Mouse (Mus musculus): ENCODE measurements around the gene Ddx28.

The Ddx28 gene

DNA sequence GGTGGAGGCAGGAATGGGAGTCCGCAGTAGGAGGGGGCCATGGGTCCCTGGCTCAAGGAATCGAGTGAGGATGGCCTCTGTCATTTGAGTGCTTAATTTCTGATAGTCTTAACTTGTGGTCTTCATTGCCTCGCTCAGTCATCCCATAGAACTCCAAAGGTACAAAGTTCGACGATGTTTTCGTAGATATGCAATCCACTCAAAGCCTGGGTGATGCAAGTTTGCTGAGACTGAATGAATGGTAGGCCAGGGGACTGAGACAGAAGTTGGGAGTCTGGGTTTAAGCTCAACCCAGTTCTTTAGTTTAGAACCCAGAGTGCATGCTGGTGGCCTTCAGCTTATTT lies at the start of gene Ddx28:
Gene Ddx28 (minus strand): TSS at position 240 of the 344 bp plus-strand sequence.
- DNase-seq (ENCODE audit: low read depth, low spot score) = no peak

DNA sequence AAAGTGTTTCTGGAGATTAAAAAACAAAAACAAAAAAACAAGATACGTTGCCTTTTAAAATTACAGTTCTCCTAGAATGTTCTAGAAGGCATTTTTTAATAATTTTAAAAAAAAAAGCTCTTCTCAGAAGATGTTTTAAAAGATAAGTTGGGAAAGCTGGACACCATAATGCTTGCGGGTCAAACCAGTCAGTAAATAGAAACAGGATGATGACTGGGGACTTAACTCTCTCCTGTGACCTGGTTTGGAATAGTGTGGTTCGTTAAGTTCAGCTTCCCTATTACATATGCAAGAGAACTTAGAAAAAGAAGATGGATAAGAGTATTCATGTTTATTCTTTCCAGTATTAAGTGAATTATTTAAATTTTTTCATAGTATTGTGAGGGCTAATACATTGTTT lies 48.8 kb upstream of the Ddx28 start:
- DNase-seq (ENCODE audit: low read depth, low spot score) = no peak

DNA sequence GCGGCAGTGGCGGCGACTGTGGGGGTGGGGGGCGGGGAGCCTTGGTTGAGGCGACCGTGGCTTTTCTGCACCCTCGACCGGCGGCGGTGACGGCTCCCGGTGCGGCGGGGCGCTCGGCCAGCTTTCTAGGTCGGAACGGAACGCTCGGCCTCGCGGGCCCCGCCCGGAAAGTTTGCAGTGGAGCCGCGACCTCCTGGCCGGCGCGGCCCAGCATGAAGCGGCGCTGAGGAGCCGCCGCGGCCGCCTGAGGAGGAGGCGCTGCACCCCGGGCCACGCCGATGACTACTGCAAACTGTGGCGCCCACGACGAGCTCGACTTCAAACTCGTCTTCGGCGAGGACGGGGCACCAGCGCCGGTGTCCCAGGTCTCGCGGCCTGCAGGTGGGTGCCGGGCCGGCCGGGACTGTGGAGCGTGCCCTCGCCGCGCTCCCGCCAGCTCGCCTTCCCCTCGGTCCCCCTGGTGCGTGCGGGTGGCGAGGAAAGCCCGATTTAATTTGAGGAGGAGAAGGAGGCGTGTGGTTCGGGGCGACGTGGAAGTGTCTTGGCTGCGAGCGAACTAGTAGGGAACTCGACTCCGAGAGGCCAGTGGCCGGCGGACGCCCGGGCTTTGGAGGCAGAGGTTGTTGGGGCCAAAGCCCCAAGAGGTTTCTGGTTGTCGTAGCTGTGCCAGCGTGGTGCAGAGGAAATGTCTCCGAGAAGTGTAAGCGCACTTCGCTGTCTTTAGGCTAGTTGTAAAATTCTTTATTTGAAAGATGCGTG lies 48.1 kb upstream of the Ddx28 start:
- no peak for DNase-seq (ENCODE audit: low read depth, low spot score)

DNA sequence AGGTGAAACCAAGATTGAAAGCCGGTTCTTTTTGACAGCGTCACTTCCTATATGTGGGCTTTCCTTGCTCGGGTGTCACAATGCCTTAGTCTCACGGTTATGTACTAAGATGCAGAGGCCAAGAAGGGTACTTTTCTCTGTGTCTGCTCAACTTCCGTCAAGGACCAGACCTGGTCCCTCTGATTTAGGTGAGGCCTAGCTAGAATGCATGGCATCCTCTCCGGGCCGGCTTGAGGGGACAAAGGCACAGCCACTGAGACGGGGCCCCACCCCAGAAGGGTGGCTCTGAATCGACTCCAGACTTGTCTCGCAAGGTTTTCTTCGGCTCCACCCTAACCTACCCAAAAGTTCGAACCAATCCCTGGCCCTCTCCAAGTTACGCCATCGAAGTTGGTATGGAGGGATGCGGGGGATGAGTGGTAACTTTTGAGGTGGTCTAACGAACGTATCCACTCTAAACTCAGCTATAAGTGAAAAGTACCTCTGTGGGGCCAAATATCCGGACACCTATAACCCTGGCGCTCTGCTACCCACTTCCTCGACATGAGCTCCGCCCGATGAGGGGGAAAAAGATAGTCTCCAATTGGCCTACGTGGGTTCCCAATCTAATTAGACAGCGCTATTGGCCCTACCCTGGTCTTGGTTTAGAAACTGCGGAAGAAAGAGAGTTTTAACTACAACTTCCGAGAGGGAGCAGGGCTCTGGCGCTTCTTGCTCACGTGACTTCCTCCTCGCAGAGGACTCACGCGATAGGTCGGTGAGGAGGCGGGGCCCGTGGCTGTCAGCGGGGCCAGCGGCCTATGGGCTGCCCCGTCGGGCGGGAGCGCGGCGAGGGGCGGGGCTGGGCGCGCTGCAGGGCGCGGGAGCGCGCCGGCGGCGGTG lies 47.3 kb upstream of the Ddx28 start, which contains the start of gene Nfatc3:
Gene Nfatc3 (plus strand): TSS at position 110 of the 882 bp plus-strand sequence.
- peak; percentile 90 for DNase-seq (ENCODE audit: low read depth, low spot score)

DNA sequence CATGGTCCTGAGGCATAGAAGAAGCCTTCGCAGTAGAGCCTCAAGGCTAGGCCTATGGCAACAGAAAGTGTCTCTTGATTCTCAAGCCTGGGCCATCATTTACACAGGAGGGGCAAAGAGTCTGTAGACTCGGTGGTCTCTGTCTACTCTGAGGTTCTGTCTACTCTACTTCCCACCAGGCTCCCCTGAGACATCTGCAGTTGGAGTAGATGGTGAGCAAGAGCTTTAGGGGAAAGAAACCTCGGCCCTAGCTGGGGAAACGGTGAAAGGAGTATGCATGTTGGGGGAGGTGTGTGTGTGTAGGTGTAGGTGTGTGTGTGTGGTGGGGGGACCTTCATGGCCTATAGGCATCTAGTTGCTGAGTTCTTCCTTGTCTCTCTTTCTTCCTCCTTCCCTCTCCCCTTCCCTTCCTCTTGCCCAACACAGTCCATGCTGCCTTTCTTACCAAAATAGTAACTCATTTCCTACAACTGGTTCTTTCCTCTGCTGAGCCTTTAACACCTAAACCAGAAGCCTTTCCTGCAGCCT lies 44.8 kb upstream of the Ddx28 start:
- no peak for DNase-seq (ENCODE audit: low read depth, low spot score)

DNA sequence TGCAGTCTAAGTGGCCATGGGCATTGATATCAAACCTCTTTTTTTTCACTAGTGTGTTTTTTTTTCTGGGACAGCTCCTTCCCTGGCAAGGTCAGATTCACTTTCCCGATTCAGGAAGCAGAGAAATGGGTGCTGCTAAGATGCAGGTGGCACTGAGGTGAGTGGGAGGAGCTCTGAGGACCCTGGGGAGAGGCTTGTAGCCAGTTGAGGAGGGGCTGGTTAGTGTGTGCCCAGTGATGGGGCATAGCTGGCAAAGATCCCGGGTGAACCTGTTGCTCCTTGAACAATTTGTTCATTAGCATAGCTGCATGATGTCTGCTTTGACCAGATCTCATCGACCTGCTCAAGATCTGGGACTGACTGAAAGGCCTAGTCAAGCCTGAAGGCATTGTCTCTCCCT lies 43.4 kb upstream of the Ddx28 start:
- no peak for DNase-seq (ENCODE audit: low read depth, low spot score)

DNA sequence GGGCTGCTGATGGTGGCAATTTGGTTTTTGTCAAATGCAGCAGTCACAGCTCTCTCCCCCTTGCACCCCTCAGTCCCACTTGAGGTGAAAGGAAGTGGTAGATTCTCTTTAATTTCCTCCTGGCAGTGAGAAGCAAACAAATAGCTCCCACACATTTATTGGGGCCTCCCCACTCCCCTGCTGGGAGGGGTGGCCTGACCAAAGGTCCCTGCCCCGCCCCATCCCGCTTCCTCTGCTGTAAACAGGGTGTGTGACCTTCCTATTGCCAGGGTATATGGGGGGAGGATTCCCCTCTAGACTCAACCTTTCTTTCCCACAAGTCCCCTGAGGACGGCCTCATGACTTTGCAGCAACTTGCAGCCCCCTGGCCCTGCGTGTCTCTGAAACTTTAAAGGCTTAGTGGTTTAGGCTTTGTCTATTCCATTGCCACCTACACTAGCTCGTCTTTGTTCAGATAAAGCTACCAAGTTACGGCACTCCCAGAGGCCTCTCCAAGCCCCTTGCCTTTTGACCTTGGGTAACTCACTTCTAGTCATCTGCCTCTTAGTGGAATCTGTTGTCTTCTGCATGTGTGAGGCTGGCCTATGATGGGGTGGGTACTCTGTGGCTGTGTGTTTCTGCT lies 42.6 kb upstream of the Ddx28 start:
- no peak for DNase-seq (ENCODE audit: low read depth, low spot score)

DNA sequence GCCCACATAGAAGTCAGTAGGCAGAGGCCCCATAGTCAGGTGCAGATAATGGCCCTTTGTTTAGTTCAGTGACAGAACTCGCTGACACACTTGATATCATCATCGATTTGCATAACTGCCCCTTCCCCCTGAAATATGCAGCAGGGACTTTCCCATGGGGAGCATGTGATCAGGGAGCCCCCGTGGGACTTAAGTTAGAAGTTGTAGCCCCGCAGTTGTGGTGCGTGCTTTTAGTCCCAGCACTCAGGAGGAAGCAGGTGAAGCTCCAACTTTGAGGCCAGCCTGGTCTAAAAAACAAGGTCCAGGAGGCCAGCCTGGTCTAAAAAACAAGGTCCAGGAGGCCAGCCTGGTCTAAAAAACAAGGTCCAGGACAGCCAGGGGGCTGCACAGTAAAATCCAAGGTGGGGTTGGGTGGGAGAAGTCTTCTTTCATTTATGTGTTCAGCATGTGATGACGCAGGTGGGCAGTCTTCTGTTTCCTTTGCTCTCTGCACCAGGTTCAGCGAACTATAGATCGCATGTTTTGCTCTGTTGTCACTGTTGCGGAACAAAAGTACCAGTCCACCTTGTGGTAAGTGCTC lies 40.9 kb upstream of the Ddx28 start:
- no peak for DNase-seq (ENCODE audit: low read depth, low spot score)

DNA sequence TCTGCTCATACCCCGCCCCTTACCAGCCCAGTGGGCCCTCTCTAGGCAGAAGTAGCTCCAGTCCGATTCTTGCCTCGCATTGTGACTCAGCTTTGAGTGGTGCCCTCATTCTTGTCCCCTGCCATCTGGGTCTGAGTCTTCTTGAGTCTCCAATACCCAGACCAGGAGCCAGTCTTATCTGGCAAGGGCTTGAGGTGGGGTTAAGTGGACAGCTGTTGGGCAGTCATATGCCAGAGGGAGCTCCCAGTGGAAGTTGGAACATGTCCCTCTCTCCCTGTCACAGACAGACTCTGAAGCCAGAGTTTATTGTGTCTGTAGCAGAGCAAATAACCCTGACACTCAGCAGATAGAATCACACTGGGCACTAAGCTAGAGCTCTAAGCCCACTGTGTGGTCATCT lies 39.4 kb upstream of the Ddx28 start:
- DNase-seq (ENCODE audit: low read depth, low spot score) = no peak

DNA sequence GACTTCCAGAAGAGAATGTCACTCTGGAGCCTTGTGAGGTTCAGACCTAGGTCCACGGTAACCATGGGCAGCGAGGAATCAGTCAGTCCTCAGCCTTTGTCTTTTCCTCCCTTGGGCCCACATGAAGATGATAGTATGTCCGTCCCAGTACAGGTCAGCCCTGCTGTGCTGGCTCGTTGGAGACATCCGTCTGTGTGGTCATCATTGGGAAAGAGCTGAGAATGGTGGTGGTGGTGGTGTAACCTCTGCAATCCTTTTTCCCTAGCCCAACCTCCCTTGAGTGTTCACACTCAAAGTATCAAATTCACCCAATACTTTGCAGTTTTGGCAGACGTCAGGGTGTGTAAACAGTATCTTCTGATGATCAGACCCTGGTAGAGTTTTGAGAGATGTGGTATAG lies 38.2 kb upstream of the Ddx28 start:
- no peak for DNase-seq (ENCODE audit: low read depth, low spot score)

DNA sequence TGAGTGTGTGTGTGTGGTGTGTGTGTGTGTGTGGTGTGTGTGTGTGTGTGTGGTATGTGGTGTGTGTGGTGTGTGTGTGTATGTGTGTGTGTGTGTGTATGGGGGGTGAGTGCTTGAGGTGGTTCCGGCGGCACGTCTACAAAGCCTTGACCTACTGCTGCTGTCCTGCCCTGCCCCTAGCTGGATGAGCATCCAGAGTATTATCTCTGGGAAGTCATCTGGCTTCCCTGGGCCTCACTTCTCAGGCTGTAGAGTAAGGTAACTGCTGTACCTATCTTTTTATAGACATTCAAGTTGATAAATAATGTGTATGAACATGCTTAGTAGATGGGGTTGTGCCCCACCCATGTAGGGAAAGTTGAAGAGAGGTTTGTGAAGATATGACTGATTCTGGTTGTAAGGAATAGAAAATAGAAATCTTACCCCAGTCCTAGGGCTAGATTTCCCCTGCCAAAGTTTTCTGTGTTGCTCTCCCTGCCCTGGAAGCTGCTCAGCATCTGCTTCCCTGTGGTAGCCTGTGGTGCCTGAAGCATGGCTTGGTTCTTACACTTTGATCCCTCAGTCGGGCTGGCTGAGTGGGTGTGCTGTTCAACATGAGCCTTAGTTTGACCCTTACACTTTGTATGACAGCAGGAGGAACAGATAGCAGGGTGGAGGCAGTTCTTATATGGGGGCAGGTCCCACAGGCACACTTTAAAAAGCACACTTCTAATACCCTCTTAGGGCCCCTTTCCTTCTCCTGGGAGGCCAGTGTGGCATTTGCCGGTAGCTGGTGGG lies 36.4 kb upstream of the Ddx28 start:
- no peak for DNase-seq (ENCODE audit: low read depth, low spot score)

DNA sequence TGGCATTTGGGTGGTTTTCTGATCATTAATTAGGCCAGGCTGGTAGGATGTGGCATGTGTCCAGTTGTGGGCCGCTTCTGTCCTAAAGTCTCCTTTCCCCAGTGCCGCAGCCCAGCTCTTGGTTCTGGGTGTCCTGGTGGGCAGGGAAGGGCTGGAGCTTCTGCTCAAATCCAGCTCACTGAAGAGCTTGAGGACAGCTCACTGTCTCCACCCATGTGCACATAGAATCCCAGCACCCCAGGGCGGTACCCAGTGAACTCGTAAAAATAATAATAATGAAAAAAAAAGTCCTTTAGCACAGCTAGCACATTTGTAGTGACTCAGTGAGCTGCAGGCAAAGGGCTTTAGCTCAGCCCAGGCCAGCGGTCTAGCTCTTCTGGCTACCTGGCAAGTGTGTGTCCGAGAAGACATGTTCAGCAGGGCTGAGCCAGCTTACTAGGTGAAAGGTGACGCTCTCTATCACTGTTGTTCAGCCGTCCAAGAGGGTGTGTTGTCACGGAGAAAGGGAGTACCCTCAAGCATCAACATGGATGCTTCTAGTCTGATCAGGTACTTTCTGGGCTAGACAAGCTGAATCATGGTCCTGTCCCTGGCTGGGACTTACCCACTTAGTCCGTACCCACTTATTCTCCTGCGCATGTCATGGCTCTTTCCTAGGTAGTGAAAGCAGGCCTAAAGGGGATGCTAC lies 35.3 kb upstream of the Ddx28 start:
- DNase-seq (ENCODE audit: low read depth, low spot score) = no peak

DNA sequence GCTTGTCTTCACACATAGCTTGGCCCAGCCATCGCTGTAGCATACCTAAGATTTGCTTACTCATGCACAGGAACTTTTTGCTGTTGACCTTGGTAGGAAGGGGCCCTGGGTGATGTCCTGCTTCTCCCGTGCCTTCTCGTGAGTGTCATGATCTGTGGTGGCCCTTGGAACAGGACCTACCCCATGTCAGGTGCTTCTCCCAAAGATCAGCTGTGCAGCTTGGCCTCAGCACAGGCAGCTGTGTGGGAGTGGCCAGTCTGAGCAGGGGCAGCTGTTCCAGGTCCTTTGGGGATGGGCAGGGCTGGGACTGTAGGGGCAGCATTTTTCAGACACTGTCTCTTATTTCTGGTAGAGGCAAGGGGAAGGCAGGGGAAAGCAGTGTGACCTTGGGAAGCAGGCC lies 32.5 kb upstream of the Ddx28 start:
- DNase-seq (ENCODE audit: low read depth, low spot score) = no peak

DNA sequence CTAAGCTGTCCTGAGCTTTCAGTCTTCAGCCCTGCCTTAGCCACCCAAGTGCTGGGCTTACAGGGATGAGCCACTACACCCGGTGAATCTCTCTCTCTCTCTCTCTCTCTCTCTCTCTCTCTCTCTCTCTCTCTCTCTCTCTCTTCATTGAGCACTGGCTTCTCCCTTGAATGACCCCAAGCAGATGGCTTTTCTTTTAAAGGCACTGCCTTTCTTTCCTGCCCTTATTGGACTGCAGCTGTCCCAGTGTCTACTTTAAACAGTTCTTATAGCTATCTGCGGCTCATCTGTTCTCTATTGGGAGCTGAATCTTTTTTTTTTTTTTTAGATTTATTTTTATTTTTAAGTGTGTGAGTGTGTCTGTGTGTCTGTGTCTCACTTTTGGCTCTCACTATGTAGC lies 31.4 kb upstream of the Ddx28 start:
- no peak for DNase-seq (ENCODE audit: low read depth, low spot score)

DNA sequence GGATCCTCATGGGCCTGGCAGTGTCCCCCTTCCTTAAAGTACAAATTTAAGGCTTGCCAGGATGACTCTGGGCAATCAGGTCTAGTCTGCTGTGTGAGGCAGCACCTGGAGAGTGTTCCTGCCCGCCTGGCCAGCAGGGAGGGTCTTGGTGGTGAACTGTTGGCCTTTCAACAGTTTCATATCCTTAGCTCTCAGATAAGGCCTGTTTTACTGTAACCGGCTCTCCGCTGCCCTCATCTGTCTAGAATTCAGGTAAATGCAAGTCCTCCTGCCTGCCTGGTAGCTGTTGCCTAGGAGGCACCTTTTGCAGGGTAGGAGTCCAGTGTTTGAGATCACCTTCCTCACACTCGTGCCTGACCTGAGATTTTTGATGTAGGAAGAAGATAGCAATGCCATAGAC lies 28.5 kb upstream of the Ddx28 start:
- DNase-seq (ENCODE audit: low read depth, low spot score) = no peak

DNA sequence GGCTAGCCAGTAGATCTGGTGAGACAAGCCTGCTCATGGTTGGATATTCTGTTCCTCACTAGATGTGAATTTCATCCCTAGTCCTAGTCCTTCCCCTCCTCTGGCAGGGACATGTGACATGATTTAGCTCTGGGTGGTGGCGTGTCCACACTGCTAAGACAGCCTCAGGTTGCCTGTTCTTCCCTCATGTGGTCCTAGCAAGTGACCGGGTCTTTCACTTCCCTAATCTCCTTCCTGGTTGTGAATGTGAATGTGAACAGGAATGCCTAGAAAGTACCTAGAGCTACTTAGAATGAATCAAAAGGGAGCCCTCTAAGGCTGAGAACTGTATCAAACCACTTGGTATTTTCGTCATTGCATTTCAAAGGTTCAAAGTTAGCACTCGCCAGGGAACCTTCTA lies 27.9 kb upstream of the Ddx28 start:
- DNase-seq (ENCODE audit: low read depth, low spot score) = no peak

DNA sequence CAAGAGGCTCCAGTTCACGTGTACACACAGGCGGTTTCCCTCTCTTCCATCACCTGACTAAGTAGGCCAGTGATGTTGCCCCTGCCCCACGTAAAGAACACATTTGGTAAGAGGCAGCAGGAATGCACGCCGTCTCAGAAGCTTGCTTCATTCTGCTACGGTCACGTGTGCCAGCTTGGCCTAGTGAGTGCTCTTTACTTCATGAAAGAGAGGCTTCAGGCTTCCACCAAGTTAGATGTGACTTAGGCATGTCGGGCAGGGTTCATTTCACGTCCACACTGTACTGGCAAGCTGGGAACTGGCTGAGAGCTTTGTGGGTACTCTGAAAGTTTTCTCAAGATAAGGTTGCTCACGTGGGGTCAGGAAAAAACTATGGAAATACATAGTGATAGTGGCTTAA lies 27.0 kb upstream of the Ddx28 start:
- DNase-seq (ENCODE audit: low read depth, low spot score) = no peak

DNA sequence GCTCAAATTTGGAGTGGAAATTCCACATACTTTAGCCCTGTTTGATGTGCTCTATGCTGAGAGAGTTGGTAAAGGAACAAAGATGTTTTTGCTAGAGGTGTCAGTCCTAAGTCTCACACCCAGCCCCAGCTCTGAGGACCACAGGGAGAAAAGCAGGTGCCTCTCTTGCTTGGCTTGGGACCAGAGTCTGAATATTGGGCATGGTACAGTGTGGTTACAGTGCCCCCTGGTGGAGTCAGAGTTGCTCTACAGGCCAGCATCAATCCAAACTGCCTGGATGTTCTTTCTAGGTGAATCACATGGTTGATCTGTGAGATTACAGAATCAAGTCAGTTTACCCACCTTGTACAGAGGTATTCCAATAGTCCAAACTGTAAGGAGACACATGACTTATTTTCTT lies 10.8 kb upstream of the Ddx28 start:
- peak; percentile 68 for DNase-seq (ENCODE audit: low read depth, low spot score)

DNA sequence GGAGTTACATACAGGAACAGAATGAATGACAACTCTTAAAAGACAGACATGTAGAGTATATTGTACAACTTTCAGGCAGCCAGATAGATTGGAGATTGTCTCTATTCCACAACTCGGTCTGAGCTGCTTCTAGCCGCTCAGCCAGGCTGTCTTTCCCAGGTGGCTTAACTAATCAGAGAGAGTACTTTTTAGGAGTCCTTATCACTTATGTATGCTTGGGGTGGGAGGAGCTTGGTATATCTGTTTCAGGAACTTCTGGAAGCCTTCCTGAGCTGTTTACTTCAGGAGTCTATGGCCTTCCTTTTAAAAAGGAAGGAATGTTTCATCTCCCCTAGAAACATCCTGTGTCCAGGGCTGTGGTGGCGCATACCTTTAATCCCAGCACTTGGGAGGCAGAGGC lies 6.4 kb upstream of the Ddx28 start:
- no peak for DNase-seq (ENCODE audit: low read depth, low spot score)

DNA sequence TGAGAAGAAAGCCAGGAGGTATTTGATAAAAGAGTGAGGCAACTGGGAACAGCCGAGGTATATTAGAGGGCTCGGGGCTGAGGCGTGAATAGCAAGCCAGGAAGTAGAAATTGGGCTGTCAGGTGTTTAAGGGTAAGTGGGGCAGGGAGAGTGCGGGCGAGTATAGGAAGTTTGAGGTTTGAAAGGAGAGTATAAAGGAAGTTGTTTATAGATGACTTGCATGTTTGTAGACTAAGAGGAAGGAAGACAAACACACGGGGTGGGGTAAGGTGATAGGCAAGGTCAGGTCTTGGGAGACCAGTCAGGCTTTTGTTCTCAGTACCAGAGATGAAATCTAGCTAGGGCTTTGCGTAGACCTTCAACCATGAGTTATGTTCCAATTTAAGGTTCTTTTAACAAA lies 5.4 kb upstream of the Ddx28 start:
- DNase-seq (ENCODE audit: low read depth, low spot score) = no peak

DNA sequence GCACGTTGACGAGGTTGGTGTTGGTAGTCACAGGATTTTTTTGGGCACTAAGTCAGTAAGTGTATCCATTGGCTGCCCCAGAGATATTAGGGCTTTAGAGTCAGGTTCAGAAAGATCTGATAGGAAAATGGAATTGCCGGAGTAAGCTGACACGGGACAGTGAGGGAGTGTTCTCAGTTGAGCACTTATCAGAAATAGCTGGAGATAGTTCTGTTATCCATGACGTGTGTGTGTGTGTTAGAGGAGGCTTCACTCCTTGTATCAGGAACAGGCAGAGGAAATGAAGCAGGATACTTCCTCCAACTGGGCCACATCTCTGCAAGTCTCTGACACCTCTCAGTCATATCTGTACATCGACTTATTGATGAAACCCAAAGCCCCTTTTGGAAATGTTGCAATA lies 4.6 kb upstream of the Ddx28 start:
- DNase-seq (ENCODE audit: low read depth, low spot score) = no peak
